Mouse (Mus musculus) limb, embryonic 10.5 days (tissue): ENCODE measurements at regions not wholly inside any gene's neighbourhood (a gene's known extent, or its start where the extent isn't known, plus 50 kb on each side); places are given as distances from the start of the nearest gene placed in this dataset.

Experiments used
- DNase-seq: peaks from one replicate; pipeline ENCODE4 v3.0.0-alpha.2; 2017; ENCODE audit warnings: low spot score
- H3K27ac ChIP-seq: fragments of 300-500 bp; sonication (generic); 2 replicates; pipeline ENCODE4 v1.5.1; 2016; ENCODE audit warnings: mild to moderate bottlenecking
- H3K27me3 ChIP-seq: fragments of 300-500 bp; sonication (generic); 2 replicates; pipeline ENCODE4 v1.6.1; 2016; ENCODE audit warnings: low read depth, mild to moderate bottlenecking; ENCODE audit not compliant: poor library complexity, severe bottlenecking
- H3K36me3 ChIP-seq: fragments of 300-500 bp; sonication (generic); 2 replicates; pipeline ENCODE4 v1.6.1; 2016; ENCODE audit warnings: mild to moderate bottlenecking, moderate library complexity
- H3K4me1 ChIP-seq: fragments of 300-500 bp; sonication (generic); 2 replicates; pipeline ENCODE4 v1.6.1; 2016
- H3K4me3 ChIP-seq: fragments of 300-500 bp; sonication (generic); 2 replicates; pipeline ENCODE4 v1.5.1; 2016; ENCODE audit warnings: mild to moderate bottlenecking, moderate library complexity
- H3K9me3 ChIP-seq: fragments of 300-500 bp; sonication (generic); replicated peaks from 2 replicates; pipeline ENCODE4 v1.6.1; 2016; ENCODE audit warnings: mild to moderate bottlenecking
- WGBS: fragments of 180-500 bp; shearing (Covaris S2); methylation state at CpG from one replicate; pipeline ENCODE4 v1.1.7; 2016; 5-methylcytosine and 5-hydroxymethylcytosine counted together

- H3K4me1 ChIP-seq = peaks cover 49% of the 10 kb centered on the region
- no peaks in the 10 kb centered on the region for H3K27me3 ChIP-seq
- DNase-seq = no peak
- no peaks in the 10 kb centered on the region for H3K9me3 ChIP-seq
- WGBS = 84% methylated on average over 3 of the region's 3 CpGs
- H3K4me3 ChIP-seq = no peak overlapping the region
- no peak overlapping the region for H3K27ac ChIP-seq
- no peaks in the 10 kb centered on the region for H3K36me3 ChIP-seq
These were observed 328.8 kb downstream of the Mtx2 start for GRCm38 (mm10) chr2:75154448-75154847.

GRCm38 (mm10) chr2:75158581-75158980 is 333.0 kb downstream of the Mtx2 start:
- H3K4me3 ChIP-seq = no peak overlapping the region
- H3K4me1 ChIP-seq = peaks cover 18% of the 10 kb centered on the region
- peak overlapping the region; percentile 25; the same call in 1 of the 2 replicates for H3K27ac ChIP-seq
- no peaks in the 10 kb centered on the region for H3K27me3 ChIP-seq
- no peak for DNase-seq
- WGBS = 84% methylated on average over 3 of the region's 3 CpGs
- H3K9me3 ChIP-seq = no peaks in the 10 kb centered on the region
- no peaks in the 10 kb centered on the region for H3K36me3 ChIP-seq

DNA sequence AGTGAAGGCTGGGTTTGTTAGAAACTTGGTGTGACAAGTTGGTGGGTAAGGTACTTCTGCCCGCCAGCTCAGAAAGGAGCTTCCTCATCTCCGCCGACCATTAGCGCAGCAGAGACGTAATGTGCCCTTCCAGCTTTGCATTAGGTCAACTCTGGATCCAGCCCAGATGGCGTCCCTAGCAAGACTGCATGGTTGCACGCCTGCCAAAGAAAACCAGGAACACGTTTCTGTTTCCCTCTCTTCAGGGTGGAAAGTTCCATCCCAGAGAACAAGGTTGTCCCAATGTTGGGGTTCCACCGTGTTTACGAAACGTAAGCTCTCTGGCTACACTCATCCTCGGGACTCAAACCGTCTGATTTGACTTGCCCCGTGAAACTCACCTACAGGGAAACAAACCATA is 335.5 kb downstream of the Mtx2 start:
- no peaks in the 10 kb centered on the region for H3K9me3 ChIP-seq
- no peaks in the 10 kb centered on the region for H3K27me3 ChIP-seq
- DNase-seq = no peak
- 95% methylated on average over 14 of the region's 14 CpGs for WGBS
- peaks cover 32% of the 10 kb centered on the region for H3K4me1 ChIP-seq
- H3K4me3 ChIP-seq = no peak overlapping the region
- no peaks in the 10 kb centered on the region for H3K36me3 ChIP-seq
- no peak overlapping the region for H3K27ac ChIP-seq

GRCm38 (mm10) chr2:75164987-75165386 is 339.4 kb downstream of the Mtx2 start:
- WGBS = 86% methylated on average over 4 of the region's 4 CpGs
- Histone ChIP-seq H3K36me3 (no peaks in the 10 kb centered on the region), H3K27ac (no peak overlapping the region), H3K4me3 (no peak overlapping the region), H3K4me1 (peaks cover 46% of the 10 kb centered on the region), H3K27me3 (no peaks in the 10 kb centered on the region), H3K9me3 (no peaks in the 10 kb centered on the region)
- no peak for DNase-seq

GRCm38 (mm10) chr2:75176267-75176666 is 350.7 kb downstream of the Mtx2 start:
- no peaks in the 10 kb centered on the region for H3K36me3 ChIP-seq
- no peak overlapping the region for H3K27ac ChIP-seq
- no peaks in the 10 kb centered on the region for H3K27me3 ChIP-seq
- H3K4me3 ChIP-seq = no peak overlapping the region
- no peak for DNase-seq
- peaks cover 59% of the 10 kb centered on the region for H3K4me1 ChIP-seq
- H3K9me3 ChIP-seq = no peaks in the 10 kb centered on the region
- WGBS = 89% methylated on average over 5 of the region's 5 CpGs

GRCm38 (mm10) chr2:75183293-75183692 is 357.7 kb downstream of the Mtx2 start:
- DNase-seq = no peak
- H3K9me3 ChIP-seq = no peaks in the 10 kb centered on the region
- no peaks in the 10 kb centered on the region for H3K36me3 ChIP-seq
- no peak overlapping the region for H3K4me3 ChIP-seq
- WGBS = 35% methylated on average over 4 of the region's 4 CpGs
- H3K27me3 ChIP-seq = no peaks in the 10 kb centered on the region
- peaks cover 44% of the 10 kb centered on the region for H3K4me1 ChIP-seq
- H3K27ac ChIP-seq = peak overlapping the region; percentile 42

- 27% methylated on average over 7 of the region's 7 CpGs for WGBS
- Histone ChIP-seq H3K4me1 (peaks cover 56% of the 10 kb centered on the region), H3K27ac (peak overlapping the region; percentile 25; the same call in 1 of the 2 replicates), H3K4me3 (no peak overlapping the region), H3K9me3 (no peaks in the 10 kb centered on the region), H3K27me3 (no peaks in the 10 kb centered on the region), H3K36me3 (no peaks in the 10 kb centered on the region)
- DNase-seq = no peak
These were observed 377.1 kb downstream of the Mtx2 start for GRCm38 (mm10) chr2:75202587-75203220.

- H3K4me3 ChIP-seq = peak overlapping the region; percentile 29
- 26% methylated on average over 27 of the region's 27 CpGs for WGBS
These were observed 383.5 kb downstream of the Mtx2 start for GRCm38 (mm10) chr2:75208821-75209758.

DNA sequence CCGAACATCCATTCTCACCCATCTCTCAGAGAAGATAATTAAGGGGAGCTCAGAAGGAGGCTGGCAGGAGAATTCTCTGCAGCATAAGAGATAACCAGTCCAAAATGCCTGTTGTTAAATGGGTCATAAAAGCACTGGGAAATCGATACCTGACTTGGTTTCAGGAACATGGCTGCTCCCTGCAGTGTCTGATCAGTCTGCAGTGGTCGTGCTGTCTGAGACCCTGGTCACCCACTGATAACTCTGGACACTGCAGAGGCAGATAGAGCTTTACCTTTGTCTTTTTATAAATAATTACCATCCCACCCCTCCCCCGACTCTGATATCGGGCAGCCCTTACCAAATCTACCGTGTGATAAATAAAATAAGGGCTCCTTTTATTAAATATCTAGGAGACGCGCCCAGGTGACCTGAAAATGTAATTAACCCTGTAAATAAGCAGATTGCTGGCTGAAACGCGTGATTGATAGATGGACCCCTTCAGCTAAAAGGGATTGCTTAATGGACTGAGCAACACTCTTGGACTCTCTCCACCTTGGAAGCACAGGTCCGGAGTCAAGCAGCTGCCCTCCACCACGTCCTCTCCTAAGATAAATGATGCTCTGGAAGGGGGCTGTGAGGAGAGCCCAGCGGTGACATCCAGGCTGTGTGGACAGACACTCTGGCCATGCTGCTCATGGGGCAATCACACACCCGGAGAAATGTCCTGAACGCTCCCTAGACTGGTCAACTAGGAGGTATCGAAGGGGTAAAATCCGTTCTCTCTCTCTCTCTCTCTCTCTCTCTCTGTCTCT is 384.4 kb downstream of the Mtx2 start:
- 64% methylated on average over 17 of the region's 17 CpGs for WGBS
- Histone ChIP-seq H3K4me1 (peaks cover 38% of the 10 kb centered on the region), H3K27me3 (no peaks in the 10 kb centered on the region), H3K27ac (peak overlapping the region; percentile 76), H3K36me3 (no peaks in the 10 kb centered on the region), H3K4me3 (peak overlapping the region; percentile 29), H3K9me3 (no peaks in the 10 kb centered on the region)
- no peak for DNase-seq

More at GRCm38 (mm10) chr2:75208821-75209758, 383.5 kb downstream of the Mtx2 start:
- no peaks in the 10 kb centered on the region for H3K27me3 ChIP-seq
- H3K4me1 ChIP-seq = peaks cover 40% of the 10 kb centered on the region
- H3K9me3 ChIP-seq = no peaks in the 10 kb centered on the region
- no peaks in the 10 kb centered on the region for H3K36me3 ChIP-seq
- peak; percentile 78 for DNase-seq
- H3K27ac ChIP-seq = peak overlapping the region; percentile 76

- Histone ChIP-seq H3K27me3 (no peaks in the 10 kb centered on the region), H3K4me1 (peaks cover 24% of the 10 kb centered on the region), H3K27ac (0 out of 2 replicates have a peak overlapping the region, but pooled peaks have one; percentile 19), H3K4me3 (no peak overlapping the region), H3K9me3 (no peaks in the 10 kb centered on the region), H3K36me3 (no peaks in the 10 kb centered on the region)
- no peak for DNase-seq
- WGBS = 69% methylated on average over 5 of the region's 5 CpGs
These were observed 391.3 kb downstream of the Mtx2 start for GRCm38 (mm10) chr2:75216931-75217330.

DNA sequence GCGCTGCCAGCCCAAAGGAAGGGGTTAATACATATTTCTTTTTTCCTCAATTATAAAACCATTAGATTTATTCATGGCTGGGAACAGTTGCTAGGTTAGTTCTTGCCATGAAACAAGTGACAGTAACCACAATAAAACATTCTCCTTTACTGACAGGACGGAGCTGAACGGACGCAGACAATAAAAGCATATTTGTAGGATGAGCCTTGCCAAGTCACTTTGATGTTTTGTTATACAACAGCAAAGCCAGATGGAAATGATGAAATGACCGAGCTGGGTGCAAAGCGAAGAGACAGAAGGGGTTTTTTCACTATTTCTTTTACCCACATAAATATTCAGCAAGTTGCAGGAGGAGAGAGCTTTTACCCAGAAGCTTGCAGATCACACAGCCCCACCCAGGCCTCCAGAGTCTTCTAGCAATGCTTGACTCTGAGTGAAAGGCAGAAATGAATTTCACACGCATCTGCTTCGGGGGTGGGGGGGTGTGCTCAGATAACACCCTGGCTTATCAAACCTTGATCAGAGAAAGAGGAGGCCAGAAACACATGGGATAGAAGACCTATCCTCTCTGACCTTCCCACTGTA is 395.3 kb downstream of the Mtx2 start:
- H3K4me3 ChIP-seq = no peak overlapping the region
- WGBS = 70% methylated on average over 8 of the region's 8 CpGs
- no peaks in the 10 kb centered on the region for H3K27me3 ChIP-seq
- no peaks in the 10 kb centered on the region for H3K9me3 ChIP-seq
- peak overlapping the region; percentile 26; the same call in 1 of the 2 replicates for H3K27ac ChIP-seq
- DNase-seq = no peak
- no peaks in the 10 kb centered on the region for H3K36me3 ChIP-seq
- peaks cover 34% of the 10 kb centered on the region for H3K4me1 ChIP-seq

DNA sequence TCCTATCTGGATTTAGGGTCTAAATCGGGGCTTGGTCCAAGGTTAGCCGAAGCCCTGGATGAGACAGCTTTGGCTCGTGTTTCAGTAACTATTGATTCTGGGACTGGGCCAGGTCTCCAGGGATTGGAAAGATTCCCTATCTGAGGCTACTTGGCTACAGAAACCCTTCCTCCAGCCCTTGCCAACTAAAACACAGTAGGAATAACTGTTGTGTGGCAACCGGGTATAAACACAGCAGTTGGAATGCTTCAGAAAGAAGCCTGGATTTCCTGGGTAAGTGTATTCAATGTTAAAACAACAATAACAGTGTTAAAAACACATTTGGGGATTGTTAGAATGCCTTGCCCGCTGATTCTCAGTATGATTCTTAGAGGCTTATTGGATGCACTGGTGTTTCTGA is 398.8 kb downstream of the Mtx2 start:
- 91% methylated on average over 5 of the region's 5 CpGs for WGBS
- Histone ChIP-seq H3K9me3 (no peaks in the 10 kb centered on the region), H3K27me3 (no peaks in the 10 kb centered on the region), H3K4me1 (peaks cover 26% of the 10 kb centered on the region), H3K4me3 (no peak overlapping the region), H3K36me3 (no peaks in the 10 kb centered on the region), H3K27ac (no peak overlapping the region)
- no peak for DNase-seq
